In genomic region chr17:47221068-47221796, GRCm38 (mm10) we compare ENCODE assay signal across 15 mouse cellular contexts.
DNase-seq lines count a peak whose midpoint lies in the region; ATAC-seq and TF ChIP-seq lines count a peak whose summit lies in the region.
"Had no signal": no experiment of that assay in that cellular context is flagged by ENCODE, and none has a peak within 500 bp of the region (broad histone marks: within the 10 kb centered on the region; RNA-seq: fewer than 3 reads in every experiment).

No protein-coding gene starts in this region.

- H3K4me3 ChIP-seq in thymus, adult 2 months (ENCODE audit: control insufficient read depth, insufficient read depth, low read length) = no peak overlapping the region
- no peak overlapping the region for H3K4me3 ChIP-seq in lung, postnatal 0 days (ENCODE audit: low read depth, low read length)
- H3K4me3 ChIP-seq in forebrain, embryonic 15.5 days = no peak overlapping the region
- H3K4me3 ChIP-seq: embryonic facial prominence, embryonic 13.5 days; liver, embryonic 15.5 days; midbrain, embryonic 12.5 days had no signal

- TF ChIP-seq CTCF in thymus, adult 2 months (IDR thresholded peaks at IDR 0.05; ENCODE audit: borderline replicate concordance, control insufficient read depth, extremely low read depth, insufficient read depth, low read length, poor library complexity) = no peak
- TF ChIP-seq CTCF in lung, postnatal 0 days (IDR thresholded peaks at IDR 0.05) = no peak

- H3K4me1 ChIP-seq in thymus, adult 2 months (replicated peaks; ENCODE audit: control insufficient read depth, insufficient read depth, low read length) = peaks cover 23% of the 10 kb centered on the region
- no peaks in the 10 kb centered on the region for H3K4me1 ChIP-seq in lung, postnatal 0 days (ENCODE audit: insufficient read depth, low read depth, low read length)
- H3K4me1 ChIP-seq in forebrain, embryonic 15.5 days = no peaks in the 10 kb centered on the region

- no peak for TF ChIP-seq POLR2A in thymus, adult 2 months (IDR thresholded peaks at IDR 0.05; ENCODE audit: control insufficient read depth, extremely low read depth, insufficient read depth, low read length, poor library complexity)

- no peak for ATAC-seq in lung, postnatal 0 days
- ATAC-seq in forebrain, embryonic 15.5 days (replicated peaks) = no peak
- ATAC-seq: forebrain, postnatal 0 days had no signal

- WGBS in thymus, adult 2 months = 71% methylated on average over 14 of the region's 14 CpGs
- WGBS in lung, postnatal 0 days = 76% methylated on average over 14 of the region's 14 CpGs
- WGBS in forebrain, embryonic 15.5 days = 96% methylated on average over 14 of the region's 14 CpGs

- H3K27ac ChIP-seq in thymus, adult 2 months (ENCODE audit: control insufficient read depth, insufficient read depth, low read length) = no peak overlapping the region
- H3K27ac ChIP-seq in lung, postnatal 0 days (ENCODE audit: low read length) = no peak overlapping the region
- no peak overlapping the region for H3K27ac ChIP-seq in forebrain, embryonic 15.5 days (replicated peaks)
- H3K27ac ChIP-seq: embryonic facial prominence, embryonic 13.5 days; liver, embryonic 15.5 days; midbrain, embryonic 12.5 days had no signal

- H3K9ac ChIP-seq in lung, postnatal 0 days (replicated peaks; ENCODE audit: low read depth) = no peak overlapping the region
- no peak overlapping the region for H3K9ac ChIP-seq in forebrain, embryonic 15.5 days (replicated peaks)
- H3K9ac ChIP-seq: embryonic facial prominence, embryonic 13.5 days; forebrain, postnatal 0 days; liver, embryonic 15.5 days; midbrain, embryonic 12.5 days had no signal

- DNase-seq in layer of hippocampus, adult 11-12 months (ENCODE audit: low spot score) = peak; percentile 25
- no peak for DNase-seq in layer of hippocampus, postnatal 25 days (ENCODE audit: extremely low spot score in 1 of 2, low spot score in 1 of 2)
- peak; percentile 32 for DNase-seq in thymus, postnatal 14 days
- DNase-seq in thymus, adult 2 months = no peak
- DNase-seq in lung, postnatal 0 days (ENCODE audit: low spot score) = peak; percentile 43
- peak; percentile 3 for DNase-seq in splenic B cell, adult 2 months (ENCODE audit: low read depth, low spot score)
- DNase-seq in left cerebral cortex, adult 11 months (ENCODE audit: low spot score) = no peak
- DNase-seq: cerebellum, postnatal 25 days; forebrain, postnatal 0 days; gastrocnemius, postnatal 25 days; kidney, postnatal 14 days had no signal

- TF ChIP-seq EP300 in lung, postnatal 0 days (IDR thresholded peaks at IDR 0.05) = no peak

- no peaks in the 10 kb centered on the region for H3K9me3 ChIP-seq in lung, postnatal 0 days (ENCODE audit: low read length)
- no peaks in the 10 kb centered on the region for H3K9me3 ChIP-seq in forebrain, embryonic 15.5 days
- H3K9me3 ChIP-seq: embryonic facial prominence, embryonic 13.5 days; liver, embryonic 15.5 days; midbrain, embryonic 12.5 days had no signal

- no peaks in the 10 kb centered on the region for H3K27me3 ChIP-seq in thymus, adult 2 months (ENCODE audit: control insufficient read depth, insufficient read depth, low read length)
- H3K27me3 ChIP-seq in lung, postnatal 0 days (replicated peaks; ENCODE audit: insufficient read depth, low read length) = no peaks in the 10 kb centered on the region
- H3K27me3 ChIP-seq in splenic B cell, adult 2 months (ENCODE audit: control insufficient read depth, insufficient read depth, low read length, poor library complexity, severe bottlenecking) = no peaks in the 10 kb centered on the region
- H3K27me3 ChIP-seq in forebrain, embryonic 15.5 days = no peaks in the 10 kb centered on the region
- H3K27me3 ChIP-seq: embryonic facial prominence, embryonic 13.5 days; liver, embryonic 15.5 days; midbrain, embryonic 12.5 days had no signal

- H3K4me2 ChIP-seq in lung, postnatal 0 days (replicated peaks; ENCODE audit: low read depth, low read length) = no peak overlapping the region
- no peak overlapping the region for H3K4me2 ChIP-seq in forebrain, embryonic 15.5 days (replicated peaks)
- H3K4me2 ChIP-seq: embryonic facial prominence, embryonic 13.5 days; liver, embryonic 15.5 days; midbrain, embryonic 12.5 days had no signal

- no peaks in the 10 kb centered on the region for H3K36me3 ChIP-seq in thymus, adult 2 months (ENCODE audit: control insufficient read depth, insufficient read depth, low read length)
- H3K36me3 ChIP-seq in lung, postnatal 0 days (ENCODE audit: insufficient read depth, low read length) = no peaks in the 10 kb centered on the region
- no peaks in the 10 kb centered on the region for H3K36me3 ChIP-seq in splenic B cell, adult 2 months (ENCODE audit: control insufficient read depth, insufficient read depth, low read length, poor library complexity, severe bottlenecking)
- no peaks in the 10 kb centered on the region for H3K36me3 ChIP-seq in forebrain, embryonic 15.5 days
- H3K36me3 ChIP-seq: embryonic facial prominence, embryonic 13.5 days; liver, embryonic 15.5 days had no signal

Comparison
In these comparisons a context has a peak if more than half of its experiments do, and no peak if none do; other contexts are left out.
1. DNase-seq: peak in layer of hippocampus, adult 11-12 months (single experiment), thymus, postnatal 14 days (single experiment), lung, postnatal 0 days (single experiment) and splenic B cell, adult 2 months (single experiment); none in layer of hippocampus, postnatal 25 days (0 of 2), thymus, adult 2 months (single experiment) and left cerebral cortex, adult 11 months (single experiment).